Mouse (Mus musculus) spleen, adult 12 weeks (tissue): Measurements from ENCODE around the gene Marcksl1.

ENCODE experiments used
- DNase-seq: peaks from one replicate; pipeline ENCODE4 v3.0.0; 2022; ENCODE audit warnings: low spot score

Gene Marcksl1

DNA sequence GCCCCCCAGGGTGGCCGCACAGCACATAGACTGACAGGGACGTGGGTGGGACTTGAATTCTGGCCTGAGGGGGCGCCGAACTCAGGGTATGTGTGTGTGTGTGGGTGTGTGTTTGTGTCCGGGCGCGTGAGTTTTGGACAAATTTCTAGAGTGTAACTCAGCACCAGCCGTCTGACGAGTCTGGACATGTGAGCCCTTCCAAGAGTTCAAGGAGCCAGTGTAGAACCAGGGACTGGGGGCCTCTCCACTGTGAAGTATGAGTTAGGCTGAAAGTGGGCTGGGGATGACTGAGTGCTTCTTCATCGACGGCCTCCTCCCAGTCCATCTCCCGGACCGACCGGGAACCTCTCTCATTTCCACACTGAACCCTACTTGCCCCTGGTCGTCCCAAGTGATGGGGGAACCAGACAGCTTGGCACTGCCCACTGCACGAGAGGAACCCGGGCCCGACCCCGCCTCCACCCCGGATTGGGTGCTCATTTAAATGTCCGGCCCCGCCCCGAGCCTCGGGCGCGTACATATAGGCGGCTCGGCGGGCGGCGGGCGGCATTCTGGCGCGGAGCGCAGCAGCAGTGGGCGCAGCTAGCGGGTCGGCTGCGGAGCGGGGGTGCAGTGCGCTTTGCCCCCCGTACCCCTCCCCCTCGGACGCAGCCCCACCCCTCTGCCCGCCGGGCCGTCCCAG, at the start of gene Marcksl1:
Marcksl1 (plus strand) TSS at position 496 of the 682 bp plus-strand sequence.
- peak; percentile 65 for DNase-seq

DNA sequence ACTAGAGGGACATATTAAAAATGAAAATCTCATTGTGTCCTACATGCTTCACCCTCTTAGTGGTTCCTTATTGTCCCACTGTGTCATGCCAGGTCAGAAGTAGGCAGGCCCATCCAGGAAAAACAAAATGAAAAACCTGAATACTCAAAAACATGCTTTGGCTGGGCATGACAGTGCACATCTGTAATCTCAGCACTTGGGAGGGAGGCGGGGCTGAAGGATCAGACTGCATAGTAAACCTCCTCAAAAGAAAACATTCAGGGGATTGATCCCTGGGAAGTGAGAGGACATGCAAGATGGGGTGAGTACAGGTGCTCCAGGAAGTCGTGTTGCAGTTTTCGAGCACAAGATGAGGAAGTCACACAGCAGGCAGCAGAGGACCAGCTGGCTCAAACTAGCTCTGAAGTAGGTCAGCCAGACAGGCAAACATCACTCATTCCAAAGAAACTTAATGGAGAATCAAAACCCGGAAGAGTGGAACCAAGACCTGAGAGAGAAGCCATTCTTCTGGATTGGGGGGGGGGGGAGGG, 49.0 kb upstream of the Marcksl1 start:
- peak; percentile 53 for DNase-seq

DNA sequence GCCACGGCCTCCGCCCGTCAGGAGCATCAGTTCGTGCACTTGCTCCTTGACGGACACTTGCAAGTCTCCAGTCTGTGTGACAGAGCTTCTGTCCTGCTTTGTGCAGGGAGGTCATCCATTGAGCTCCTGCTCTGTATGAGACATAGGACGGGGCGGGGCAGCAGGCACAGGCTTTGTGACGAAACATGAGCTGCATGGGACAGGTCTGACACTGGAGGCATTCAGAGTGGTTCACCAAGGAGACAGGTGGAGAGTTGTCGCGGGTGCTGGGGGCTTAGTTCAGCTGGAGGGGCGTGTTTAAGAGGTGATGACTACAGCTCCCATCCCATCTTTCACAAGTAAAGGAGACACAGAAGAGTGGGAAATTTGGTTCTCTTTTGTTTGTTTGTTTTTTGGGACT, 37.3 kb upstream of the Marcksl1 start:
- no peak for DNase-seq

DNA sequence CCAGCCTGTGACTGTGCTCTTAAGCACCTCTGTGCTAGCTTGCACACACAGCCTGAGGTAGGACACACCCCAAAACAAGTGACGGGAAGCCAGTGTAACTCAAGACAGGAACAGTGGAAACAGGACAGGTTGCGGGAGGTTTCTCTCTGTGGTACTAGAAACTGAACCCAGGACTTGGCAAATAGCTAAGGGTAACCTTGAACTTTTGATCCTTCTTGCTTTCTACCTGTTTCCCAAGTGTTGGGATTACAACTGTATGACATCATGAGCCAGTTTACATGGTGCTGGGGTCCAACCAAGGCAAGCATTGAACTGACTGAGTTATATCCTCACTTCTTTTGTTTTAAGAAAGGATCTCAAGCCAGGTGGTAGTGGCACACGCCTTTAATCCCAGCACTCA, 33.5 kb upstream of the Marcksl1 start:
- no peak for DNase-seq

DNA sequence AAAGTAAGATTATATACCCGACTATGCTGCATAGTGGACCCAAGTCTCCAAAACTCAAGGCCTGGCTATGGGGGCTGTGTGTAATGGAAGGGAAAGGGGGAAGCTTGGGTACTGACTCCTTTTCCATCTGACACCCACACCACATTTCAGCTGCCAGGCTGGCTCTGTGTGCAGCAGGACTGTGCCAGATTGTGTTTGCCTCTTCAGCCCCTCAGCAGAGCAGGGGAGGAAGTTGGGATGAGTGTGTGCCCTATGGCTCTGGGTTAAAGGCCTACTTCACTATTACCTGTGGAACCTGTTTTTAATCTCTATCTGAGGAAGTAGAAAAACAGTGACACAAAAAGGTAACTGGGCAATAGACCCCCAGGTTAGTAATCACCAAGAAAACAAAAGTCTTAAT, 32.3 kb upstream of the Marcksl1 start:
- DNase-seq = no peak

DNA sequence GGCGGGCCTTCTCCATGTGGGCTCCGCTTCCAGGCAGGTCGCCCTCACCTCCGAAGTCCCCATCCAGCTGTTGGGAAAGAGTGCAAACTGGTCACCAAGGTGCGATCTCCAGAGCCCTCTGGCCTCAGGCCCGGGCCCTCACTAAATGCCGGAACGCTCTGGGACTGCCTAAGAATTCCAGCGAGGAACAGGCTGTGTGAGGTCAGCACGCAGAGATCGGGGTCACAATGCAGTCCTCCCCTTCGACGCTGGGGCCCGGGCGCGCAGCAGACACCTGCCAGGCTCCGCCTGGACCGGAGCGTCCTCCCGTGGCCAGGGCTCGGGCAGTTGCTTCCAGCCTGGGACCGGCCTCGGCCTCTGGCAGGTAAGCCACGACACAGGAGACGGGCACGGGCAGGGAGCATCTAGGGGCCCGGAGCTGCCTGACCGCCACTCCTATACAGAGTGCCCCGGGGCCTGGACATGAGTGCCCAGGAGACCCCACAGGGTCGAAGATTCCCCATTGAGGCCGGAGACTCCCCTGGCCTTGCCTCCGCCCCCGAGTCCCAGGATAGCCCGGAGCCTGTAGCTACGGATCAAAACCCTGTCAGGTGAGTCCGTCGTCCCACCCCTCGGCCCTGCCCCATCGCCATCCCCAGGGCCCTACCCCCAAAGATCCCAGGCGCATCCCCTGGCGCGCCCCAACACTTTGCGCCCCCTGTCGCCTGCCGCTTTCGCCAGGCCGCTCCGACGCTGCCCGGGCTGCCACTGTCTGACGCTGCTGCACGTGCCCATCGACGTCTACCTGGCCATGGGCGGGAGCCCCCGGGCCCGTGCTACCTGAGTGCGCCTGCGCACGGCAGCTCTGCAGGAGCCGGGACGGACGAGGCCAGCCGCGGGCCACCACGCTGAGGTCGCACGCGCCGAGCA, 22.2 kb upstream of the Marcksl1 start, which contains the start of the genes Tssk3 and Fam229a:
Tssk3 (minus strand) TSS at position 51 of the 909 bp plus-strand sequence.
Fam229a (plus strand) TSS at position 219 of the 909 bp plus-strand sequence.
- DNase-seq = no peak

DNA sequence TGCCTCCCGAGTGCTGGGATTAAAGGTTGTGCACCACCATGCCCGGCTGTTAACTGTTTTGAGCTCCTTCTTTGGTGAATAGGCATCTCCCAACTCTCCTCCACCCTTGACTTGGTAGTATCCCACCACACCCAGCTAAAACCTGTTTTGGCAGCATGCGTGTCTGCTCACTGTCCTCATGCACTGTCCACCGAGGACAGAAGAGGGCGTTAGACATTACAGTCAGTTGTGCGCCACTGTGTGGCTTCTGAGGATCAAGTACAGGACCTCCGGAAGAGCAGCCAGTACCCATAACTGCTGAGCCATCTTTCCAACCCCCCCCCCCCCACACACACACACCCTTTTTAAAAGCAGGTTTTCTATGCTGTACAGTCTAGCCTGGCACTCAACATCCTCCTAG, 18.7 kb upstream of the Marcksl1 start:
- DNase-seq = no peak

DNA sequence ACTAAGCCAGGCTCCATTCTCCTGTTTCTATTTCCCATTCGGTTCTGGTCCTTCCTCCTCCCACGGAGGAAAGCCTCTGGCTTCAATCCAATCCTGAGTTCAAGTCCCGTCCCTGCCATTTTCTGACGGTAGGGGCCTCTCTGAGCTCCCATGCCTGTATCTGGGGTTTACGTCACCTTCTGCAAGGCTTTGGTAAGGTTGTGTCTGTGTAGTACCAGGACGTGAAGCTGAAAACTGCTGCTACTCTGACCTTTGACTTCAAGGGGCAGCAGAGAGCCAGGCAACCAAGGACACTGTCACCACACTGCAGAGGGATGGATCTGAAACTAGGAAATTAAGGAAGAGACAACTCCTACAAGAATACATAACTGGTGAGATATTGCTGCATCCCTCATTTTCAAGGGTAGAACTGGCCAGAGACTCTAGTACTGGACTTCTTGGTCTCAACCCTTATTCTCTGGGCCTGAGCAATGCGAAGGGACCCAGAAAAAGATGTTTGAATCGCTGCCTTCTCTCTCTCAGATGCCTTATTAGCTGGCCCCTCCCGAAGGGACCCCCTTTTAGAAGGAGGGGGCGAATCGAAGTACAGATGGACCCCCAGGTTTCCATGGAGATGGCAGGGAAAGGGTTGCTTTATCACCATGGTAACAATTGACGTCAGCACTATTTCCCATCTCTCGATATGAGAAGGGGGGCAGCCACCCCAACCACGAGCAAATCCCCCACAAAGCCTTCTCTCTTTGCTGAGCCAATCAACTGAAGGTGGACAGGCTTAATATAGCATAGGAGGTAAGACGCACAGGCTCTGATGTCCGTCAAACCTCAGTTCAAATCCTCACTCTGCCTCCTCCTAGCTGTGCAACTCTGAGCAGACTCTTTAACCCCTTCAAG, 17.5 kb upstream of the Marcksl1 start:
- no peak for DNase-seq

DNA sequence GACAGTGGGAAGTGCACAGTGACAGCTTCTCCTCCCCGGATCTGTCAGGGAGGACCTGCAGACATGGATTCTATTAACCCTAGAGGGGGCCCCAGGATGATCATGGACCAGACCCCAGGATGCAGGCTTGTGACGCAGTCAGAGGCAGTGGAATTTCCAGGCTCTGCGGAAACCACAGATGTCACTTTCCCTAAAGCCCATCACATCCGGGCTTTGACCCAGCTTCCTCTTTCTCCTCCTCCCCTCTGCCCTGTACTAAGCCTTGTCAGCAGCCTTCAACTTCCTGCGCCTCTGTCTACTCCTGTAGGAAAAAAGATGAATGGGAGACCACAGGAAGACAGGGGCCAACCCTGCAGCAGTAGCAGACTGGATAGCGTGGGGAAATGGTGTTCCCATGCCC, 16.8 kb upstream of the Marcksl1 start:
- DNase-seq = no peak

DNA sequence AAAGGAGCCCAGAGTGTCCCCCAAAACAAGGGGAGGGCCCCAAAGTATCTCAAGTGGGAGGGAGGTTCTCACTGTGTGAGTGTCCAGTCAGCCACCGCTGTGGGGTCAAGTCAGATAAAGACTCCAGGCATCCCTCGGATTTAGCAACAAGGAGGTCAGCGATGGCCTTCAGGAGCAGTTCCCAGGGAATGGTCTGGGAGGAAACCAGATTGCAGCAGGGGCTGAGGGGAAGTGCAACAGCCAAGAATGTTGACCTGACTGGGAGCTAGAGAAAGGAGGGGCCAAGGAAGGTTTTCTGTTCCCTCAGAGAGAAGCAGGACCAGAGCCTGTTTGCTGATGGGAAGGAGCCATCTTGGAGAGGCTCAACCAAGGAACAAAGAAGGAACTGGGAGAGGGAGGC, 14.4 kb upstream of the Marcksl1 start:
- no peak for DNase-seq

DNA sequence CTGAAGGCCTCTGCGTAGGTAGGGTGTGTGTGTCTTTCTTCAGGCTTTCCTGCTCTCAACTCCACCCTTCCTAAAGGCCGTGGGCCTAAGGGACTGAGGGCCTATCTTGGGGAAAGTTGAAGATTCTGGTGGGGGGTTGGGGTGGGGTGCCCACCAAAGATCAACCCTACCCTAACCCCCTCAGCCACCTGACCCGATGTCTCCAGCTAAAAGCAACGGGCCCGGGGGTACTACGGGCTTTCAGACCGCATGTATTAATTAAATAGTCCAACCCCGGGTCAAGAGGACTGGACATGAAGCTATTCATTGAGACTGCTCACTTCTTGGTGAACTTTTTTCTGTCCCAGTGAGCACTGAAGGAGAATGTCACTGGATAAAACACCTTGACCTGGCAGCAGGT, 13.4 kb upstream of the Marcksl1 start:
- no peak for DNase-seq

DNA sequence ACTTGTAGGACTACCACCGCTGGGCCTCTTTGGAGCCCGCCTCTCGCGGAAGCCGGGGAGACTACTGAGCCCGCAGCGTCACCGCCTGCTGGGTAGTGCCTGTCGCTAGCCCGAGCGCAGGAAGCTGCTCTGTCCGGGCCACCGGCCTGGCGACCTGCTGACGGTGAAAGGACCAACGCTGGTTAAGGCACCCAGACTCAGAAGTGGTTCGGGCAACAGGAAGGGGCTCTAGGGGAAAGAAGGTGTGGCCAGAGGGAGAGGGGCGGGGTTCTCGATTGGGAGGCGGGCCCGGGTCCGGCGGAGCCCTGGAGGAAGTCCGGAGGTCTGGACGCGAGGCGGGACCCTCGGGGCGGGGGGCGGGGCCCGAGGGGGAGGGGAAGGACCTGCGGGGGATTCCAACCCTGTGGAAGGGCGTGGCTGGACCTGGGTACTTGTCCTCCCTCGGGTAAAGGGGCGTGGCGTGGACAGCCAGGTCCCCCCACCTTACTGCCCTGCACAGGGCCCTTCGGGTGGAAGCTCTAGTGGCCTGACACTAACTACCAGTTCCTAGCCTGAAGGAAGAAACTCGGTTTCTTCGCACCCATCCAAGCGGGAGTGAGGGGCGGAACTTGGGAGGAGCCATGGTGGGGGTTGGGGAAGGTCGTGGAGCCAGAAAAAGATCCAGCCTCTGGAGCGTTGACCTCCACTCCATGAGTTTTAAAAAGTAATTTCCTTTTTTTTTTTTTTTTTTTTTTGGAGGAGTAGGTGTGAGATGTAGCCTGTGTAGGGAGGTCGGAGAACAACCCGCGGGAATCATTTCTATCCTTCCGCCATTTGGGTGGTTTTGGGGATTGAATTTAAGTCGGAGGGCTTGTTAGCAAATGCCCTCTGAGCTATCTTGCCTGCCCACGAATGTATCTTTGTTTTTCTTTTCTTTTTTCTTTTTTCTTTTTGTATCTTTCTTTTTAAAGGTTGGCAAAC, 12.5 kb upstream of the Marcksl1 start:
- no peak for DNase-seq

DNA sequence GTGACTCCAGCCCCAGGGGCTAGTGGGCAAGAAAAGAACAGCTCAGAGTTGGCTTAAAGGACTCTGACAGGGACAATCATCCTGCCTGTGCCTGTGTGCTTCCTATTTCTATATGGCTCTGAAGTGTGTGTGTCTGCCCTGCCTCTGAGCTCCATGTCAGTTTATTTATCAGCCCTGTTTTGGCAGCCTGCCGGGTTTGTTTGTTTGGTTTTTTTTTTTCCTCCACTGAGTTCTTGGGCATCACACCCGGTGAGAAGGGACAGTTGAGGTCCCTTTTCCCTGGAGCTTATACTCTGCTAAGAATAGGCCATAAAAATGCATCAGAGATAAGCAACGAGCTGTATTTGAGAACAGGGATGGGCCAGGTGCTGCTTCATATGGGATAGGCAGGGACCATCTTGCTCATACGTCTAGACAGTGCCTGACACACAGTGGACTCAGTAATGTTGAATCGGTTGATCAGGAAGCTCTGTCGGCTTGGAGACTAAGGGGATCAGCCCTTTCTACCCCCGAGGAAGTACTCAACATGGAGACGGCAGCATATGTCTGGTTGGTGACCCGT, 11.0 kb upstream of the Marcksl1 start:
- DNase-seq = no peak

DNA sequence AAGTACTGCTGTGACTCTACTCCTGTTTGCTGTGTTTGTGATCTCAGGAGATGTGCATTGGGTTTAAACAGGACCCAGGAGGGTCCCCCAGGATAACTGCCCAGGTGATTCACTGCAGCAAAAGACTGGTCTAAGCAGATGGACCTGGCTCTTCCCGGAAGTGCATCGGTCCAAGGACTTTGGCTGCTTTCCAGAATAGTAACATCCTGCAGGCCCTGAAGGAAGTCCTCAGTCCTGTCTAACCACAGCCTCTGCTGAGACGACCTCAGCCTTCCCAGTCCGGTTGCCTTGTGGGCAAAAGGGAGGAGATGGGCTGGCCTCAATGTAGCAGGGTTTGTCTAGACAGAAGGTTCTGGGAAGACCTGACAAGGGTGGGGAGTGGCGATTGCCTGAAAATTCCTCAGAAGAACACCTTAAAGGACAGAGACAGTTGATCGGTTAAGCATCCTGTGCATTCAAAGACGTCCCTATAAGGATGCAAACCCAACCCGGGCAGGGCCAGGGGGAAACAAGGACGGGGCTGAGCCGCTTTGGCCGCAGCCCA, 10.4 kb upstream of the Marcksl1 start:
- no peak for DNase-seq

DNA sequence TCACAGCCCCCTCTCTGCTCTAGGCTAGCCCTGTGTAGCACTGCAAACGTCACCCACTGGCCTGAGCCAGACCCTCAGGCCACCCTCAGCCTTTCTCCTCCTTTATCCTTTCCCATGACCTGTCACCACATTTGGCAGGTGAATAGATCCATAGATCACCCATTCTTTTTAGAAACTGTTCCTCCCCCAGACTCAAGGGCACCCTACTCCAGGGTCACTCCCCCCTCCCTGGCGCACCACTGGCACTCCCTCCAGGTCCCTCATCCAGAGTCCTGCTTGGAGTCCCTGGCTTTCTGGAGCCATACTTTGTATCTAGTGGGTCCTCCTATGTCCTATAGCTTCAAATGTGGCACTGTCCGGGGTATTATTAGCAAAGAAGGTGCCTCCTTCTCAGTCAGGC, 7.9 kb upstream of the Marcksl1 start:
- DNase-seq = no peak

DNA sequence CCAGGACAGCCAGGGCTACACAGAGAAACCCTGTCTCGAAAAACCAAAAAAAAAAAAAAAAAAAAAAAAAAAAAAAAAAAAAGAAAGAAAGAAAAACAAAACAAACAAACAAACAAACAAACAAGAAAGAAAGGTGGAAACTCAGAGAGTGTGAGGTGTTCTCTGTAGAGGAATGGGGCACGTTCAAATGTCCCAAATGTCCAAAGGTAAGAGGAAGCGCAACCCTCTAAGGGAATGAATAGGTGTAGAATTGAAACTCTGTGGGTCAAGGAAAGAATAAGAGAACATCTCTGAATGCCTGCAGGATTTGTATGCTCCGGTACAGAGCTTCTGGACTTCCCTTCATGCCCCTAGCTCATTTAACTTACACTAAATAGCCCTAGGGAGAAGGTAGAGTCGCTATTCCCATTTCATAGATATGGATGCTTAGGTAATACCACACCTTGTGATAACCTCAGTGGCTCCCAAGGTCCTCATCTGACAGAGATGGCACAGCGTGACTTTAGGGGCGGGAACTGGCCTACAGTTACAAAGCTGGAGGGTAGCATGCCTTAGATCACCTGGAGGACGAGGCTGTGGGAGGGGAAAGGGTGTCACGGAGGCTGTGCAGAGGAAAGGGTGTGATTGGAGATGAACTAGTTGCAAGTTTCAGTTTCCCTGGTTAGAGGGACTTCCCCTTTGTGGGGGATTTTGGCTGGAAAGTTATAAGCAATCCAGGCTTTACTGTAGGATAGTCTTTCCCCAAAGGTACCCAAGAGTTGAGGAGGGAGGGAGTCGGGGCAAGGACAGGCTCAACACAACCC, 5.7 kb upstream of the Marcksl1 start:
- no peak for DNase-seq

DNA sequence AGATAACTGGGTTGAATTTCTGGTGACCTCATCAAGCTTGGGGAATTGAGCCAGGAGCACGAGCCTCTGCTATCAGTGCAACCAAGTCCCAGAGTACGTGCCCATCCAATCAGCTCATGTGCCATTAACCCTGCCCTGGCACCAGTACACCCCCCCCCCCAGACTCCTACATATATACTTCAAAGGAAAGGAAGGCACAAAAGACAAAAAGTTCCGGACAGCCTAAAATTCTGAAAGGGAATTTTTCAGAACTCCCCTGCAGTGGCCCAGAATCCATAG, 5.2 kb upstream of the Marcksl1 start:
- DNase-seq = no peak

DNA sequence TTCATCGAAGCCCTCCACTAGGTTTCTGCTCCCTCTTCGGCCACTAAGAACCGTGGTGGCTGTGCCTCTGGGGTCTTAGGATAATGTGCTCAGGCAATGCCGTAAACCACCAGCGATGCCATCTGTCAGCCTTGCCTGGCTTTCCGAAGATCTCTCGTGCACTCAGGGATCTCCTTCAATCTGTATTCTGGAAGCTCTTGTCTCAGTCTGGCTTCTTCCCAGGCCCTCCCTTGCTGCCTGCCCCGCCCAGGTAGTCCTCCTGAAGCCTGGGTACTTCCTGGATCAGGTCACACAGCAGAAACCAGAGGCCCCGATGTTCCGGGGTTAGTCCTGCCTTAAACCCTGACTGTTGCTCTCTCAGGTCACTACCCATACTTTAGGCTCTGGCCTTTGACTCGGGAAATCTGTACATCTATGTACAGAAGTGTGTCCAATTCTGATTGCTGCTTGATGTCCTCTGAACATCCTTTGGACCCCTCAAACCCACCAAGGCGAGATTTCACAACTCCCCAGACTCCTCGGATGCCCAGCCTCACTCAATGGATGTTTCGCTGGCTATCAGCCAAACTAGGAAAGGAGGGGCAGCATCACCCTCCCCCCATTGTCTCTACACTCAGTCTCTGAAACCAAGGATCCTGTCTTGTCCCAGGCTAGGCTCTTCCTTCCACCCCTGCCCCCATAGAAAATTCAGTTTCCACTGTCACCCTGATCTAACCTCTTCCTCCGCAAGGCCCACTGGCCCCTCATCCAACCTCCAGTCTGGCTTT, 4.4 kb upstream of the Marcksl1 start:
- no peak for DNase-seq

DNA sequence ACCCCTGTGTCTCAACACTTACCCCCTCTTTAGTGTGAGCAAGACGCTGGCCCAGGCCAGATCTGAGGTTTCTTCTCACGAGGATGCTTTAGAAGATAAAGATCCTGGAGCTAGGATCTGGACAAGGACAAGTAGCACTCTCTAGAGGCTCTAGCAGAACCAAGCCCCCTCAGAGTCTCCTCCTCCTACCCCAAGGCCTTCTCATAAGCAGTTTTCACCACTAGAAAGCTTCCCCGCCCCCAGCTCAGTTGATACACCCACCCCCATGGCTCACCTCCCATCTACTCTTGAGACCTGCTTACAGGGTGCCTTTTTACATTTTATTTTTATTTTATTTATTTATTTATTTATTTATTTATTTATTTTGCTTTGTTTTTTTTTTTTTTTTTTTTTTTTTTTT, 3.7 kb upstream of the Marcksl1 start:
- DNase-seq = no peak
